Mouse (Mus musculus): ENCODE measurements at regions not wholly inside any gene's neighbourhood (a gene's known extent, or its start where the extent isn't known, plus 50 kb on each side); places are given as distances from the start of the nearest gene placed in this dataset.

- no peak overlapping the region for H3K4me3 ChIP-seq (ENCODE audit: insufficient read depth in 1 of 2, low read depth in 1 of 2, low read length in 2 of 2, poor library complexity in 1 of 2, severe bottlenecking in 1 of 2)
Observed at GRCm38 (mm10) chr13:107461048-107461912, 439.4 kb upstream of the Kif2a start.

GRCm38 (mm10) chr13:107458730-107459129, 436.8 kb upstream of the Kif2a start:
- Histone ChIP-seq H3K36me3 (ENCODE audit: control insufficient read depth, insufficient read depth, low read length, poor library complexity, severe bottlenecking) (no peaks in the 10 kb centered on the region), H3K9ac (ENCODE audit: insufficient read depth, low read depth, low read length, poor library complexity, severe bottlenecking) (no peak overlapping the region), H3K9me3 (ENCODE audit: control insufficient read depth, insufficient read depth, low read depth, low read length) (no peaks in the 10 kb centered on the region), H3K4me3 (ENCODE audit: insufficient read depth in 1 of 2, low read depth in 1 of 2, low read length in 2 of 2, poor library complexity in 1 of 2, severe bottlenecking in 1 of 2) (no peak overlapping the region), H3K27ac (ENCODE audit: insufficient read depth, low read depth, low read length, poor library complexity, severe bottlenecking) (no peak overlapping the region), H3K4me1 (ENCODE audit: control insufficient read depth in 2 of 2, insufficient read depth in 2 of 2, low read length in 2 of 2, poor library complexity in 1 of 2) (no peaks in the 10 kb centered on the region)
- TF ChIP-seq CHD2 (IDR thresholded peaks at IDR 0.05; ENCODE audit: low read depth, low read length): no peak
- no peak for TF ChIP-seq HCFC1 (IDR thresholded peaks at IDR 0.05; ENCODE audit: borderline replicate concordance, insufficient read depth, low read length)
- no peak for TF ChIP-seq MAFK (IDR thresholded peaks at IDR 0.05; ENCODE audit: insufficient read depth, low read depth, low read length)
- TF ChIP-seq ZC3H11A (IDR thresholded peaks at IDR 0.05; ENCODE audit: borderline replicate concordance, low read depth, low read length): no peak
- no peak for TF ChIP-seq ZNF384 (IDR thresholded peaks at IDR 0.05; ENCODE audit: low read depth, low read length)
- in situ Hi-C loops (cut with MboI; ENCODE audit: low sequenced_read_pairs in 2 of 2, unreplicated experiment in 2 of 2): no loop called here
- no peak for DNase-seq (ENCODE audit: low read depth, low spot score)

More at GRCm38 (mm10) chr13:107461048-107461912, 439.4 kb upstream of the Kif2a start:
- peak; percentile 22 for DNase-seq (ENCODE audit: low read depth, low spot score)
- H3K27ac ChIP-seq (ENCODE audit: insufficient read depth, low read depth, low read length, poor library complexity, severe bottlenecking): 0 out of 2 replicates have a peak overlapping the region, but pooled peaks have one; percentile 36
- H3K36me3 ChIP-seq (ENCODE audit: control insufficient read depth, insufficient read depth, low read length, poor library complexity, severe bottlenecking): no peaks in the 10 kb centered on the region
- no peak overlapping the region for H3K9ac ChIP-seq (ENCODE audit: insufficient read depth, low read depth, low read length, poor library complexity, severe bottlenecking)
- no peak for TF ChIP-seq CHD2 (IDR thresholded peaks at IDR 0.05; ENCODE audit: low read depth, low read length)
- TF ChIP-seq ZC3H11A (IDR thresholded peaks at IDR 0.05; ENCODE audit: borderline replicate concordance, low read depth, low read length): peak; percentile 68
- no peaks in the 10 kb centered on the region for H3K4me1 ChIP-seq (ENCODE audit: control insufficient read depth in 2 of 2, insufficient read depth in 2 of 2, low read length in 2 of 2, poor library complexity in 1 of 2)
- H3K9me3 ChIP-seq (ENCODE audit: control insufficient read depth, insufficient read depth, low read depth, low read length): no peaks in the 10 kb centered on the region
- in situ Hi-C loops (cut with MboI; ENCODE audit: low sequenced_read_pairs in 2 of 2, unreplicated experiment in 2 of 2): no loop called here

- Histone ChIP-seq H3K4me3 (ENCODE audit: insufficient read depth in 1 of 2, low read depth in 1 of 2, low read length in 2 of 2, poor library complexity in 1 of 2, severe bottlenecking in 1 of 2) (no peak overlapping the region), H3K9me3 (ENCODE audit: control insufficient read depth, insufficient read depth, low read depth, low read length) (no peaks in the 10 kb centered on the region), H3K9ac (ENCODE audit: insufficient read depth, low read depth, low read length, poor library complexity, severe bottlenecking) (no peak overlapping the region), H3K27ac (ENCODE audit: insufficient read depth, low read depth, low read length, poor library complexity, severe bottlenecking) (no peak overlapping the region), H3K36me3 (ENCODE audit: control insufficient read depth, insufficient read depth, low read length, poor library complexity, severe bottlenecking) (no peaks in the 10 kb centered on the region), H3K4me1 (ENCODE audit: control insufficient read depth in 2 of 2, insufficient read depth in 2 of 2, low read length in 2 of 2, poor library complexity in 1 of 2) (no peaks in the 10 kb centered on the region)
- DNase-seq (ENCODE audit: low read depth, low spot score): no peak
- in situ Hi-C loops (cut with MboI; ENCODE audit: low sequenced_read_pairs in 2 of 2, unreplicated experiment in 2 of 2): no loop called here
- no peak for TF ChIP-seq MAFK (IDR thresholded peaks at IDR 0.05; ENCODE audit: insufficient read depth, low read depth, low read length)
- no peak for TF ChIP-seq ZC3H11A (IDR thresholded peaks at IDR 0.05; ENCODE audit: borderline replicate concordance, low read depth, low read length)
- TF ChIP-seq ZNF384 (IDR thresholded peaks at IDR 0.05; ENCODE audit: low read depth, low read length): no peak
- no peak for TF ChIP-seq CHD2 (IDR thresholded peaks at IDR 0.05; ENCODE audit: low read depth, low read length)
- no peak for TF ChIP-seq HCFC1 (IDR thresholded peaks at IDR 0.05; ENCODE audit: borderline replicate concordance, insufficient read depth, low read length)
Observed at GRCm38 (mm10) chr13:107457270-107457669, 435.3 kb upstream of the Kif2a start.

GRCm38 (mm10) chr13:107456394-107456793, 434.5 kb upstream of the Kif2a start:
- no peak overlapping the region for H3K27ac ChIP-seq (ENCODE audit: insufficient read depth, low read depth, low read length, poor library complexity, severe bottlenecking)

More at GRCm38 (mm10) chr13:107456394-107456793, 434.5 kb upstream of the Kif2a start:
- H3K4me3 ChIP-seq (ENCODE audit: insufficient read depth in 1 of 2, low read depth in 1 of 2, low read length in 2 of 2, poor library complexity in 1 of 2, severe bottlenecking in 1 of 2): no peak overlapping the region
- no peak overlapping the region for H3K9ac ChIP-seq (ENCODE audit: insufficient read depth, low read depth, low read length, poor library complexity, severe bottlenecking)
- DNase-seq (ENCODE audit: low read depth, low spot score): no peak
- no peaks in the 10 kb centered on the region for H3K4me1 ChIP-seq (ENCODE audit: control insufficient read depth in 2 of 2, insufficient read depth in 2 of 2, low read length in 2 of 2, poor library complexity in 1 of 2)
- no peaks in the 10 kb centered on the region for H3K9me3 ChIP-seq (ENCODE audit: control insufficient read depth, insufficient read depth, low read depth, low read length)
- no peak for TF ChIP-seq ZC3H11A (IDR thresholded peaks at IDR 0.05; ENCODE audit: borderline replicate concordance, low read depth, low read length)
- no peak for TF ChIP-seq MAFK (IDR thresholded peaks at IDR 0.05; ENCODE audit: insufficient read depth, low read depth, low read length)
- no peak for TF ChIP-seq HCFC1 (IDR thresholded peaks at IDR 0.05; ENCODE audit: borderline replicate concordance, insufficient read depth, low read length)
- in situ Hi-C loops (cut with MboI; ENCODE audit: low sequenced_read_pairs in 2 of 2, unreplicated experiment in 2 of 2): no loop called here
- no peaks in the 10 kb centered on the region for H3K36me3 ChIP-seq (ENCODE audit: control insufficient read depth, insufficient read depth, low read length, poor library complexity, severe bottlenecking)
